Mouse (Mus musculus) MEL (cell line): ENCODE data around the gene Zbtb18. TPM values are rescaled to one million over a fixed set of nuclear protein-coding genes. Genes with fewer than 3 reads are reported as not detected.

Source experiments
- DNase-seq: peaks from one replicate; pipeline ENCODE4 v3.0.0; 2011; ENCODE audit warnings: low read depth, low spot score
- H3K27ac ChIP-seq: 2 replicates; pipeline ENCODE4 v1.5.1; 2012; ENCODE audit warnings: low read depth, mild to moderate bottlenecking, control low read depth, low read length, moderate library complexity; ENCODE audit not compliant: control insufficient read depth
- H3K27me3 ChIP-seq, 2 experiments: fragments of 150-350 bp in 1 of 2; sonication (generic) in 1 of 2; 2 replicates each; pipeline ENCODE4 v1.6.1; 2012; ENCODE audit warnings: low read length in 2 of 2, mild to moderate bottlenecking in 2 of 2, improper control_type of control experiment in 1 of 2, moderate library complexity in 1 of 2; ENCODE audit not compliant: insufficient read depth in 2 of 2, control insufficient read depth in 1 of 2
- H3K36me3 ChIP-seq, 2 experiments: 2 replicates each; pipeline ENCODE4 v1.6.1; 2012 to 2014; ENCODE audit warnings: low read length in 2 of 2, improper control_type of control experiment in 1 of 2, inconsistent platforms in 1 of 2, mild to moderate bottlenecking in 1 of 2; ENCODE audit not compliant: insufficient read depth in 2 of 2, control insufficient read depth in 1 of 2
- H3K4me1 ChIP-seq, 2 experiments: fragments of 150-350 bp in 1 of 2; sonication (generic) in 1 of 2; 2 replicates each; pipeline ENCODE4 v1.6.1; 2012; ENCODE audit warnings: low read length in 2 of 2, improper control_type of control experiment in 1 of 2, mild to moderate bottlenecking in 1 of 2; ENCODE audit not compliant: insufficient read depth in 2 of 2, control insufficient read depth in 1 of 2
- H3K4me3 ChIP-seq, 2 experiments: fragments of 150-350 bp in 1 of 2; sonication (generic) in 1 of 2; 2 replicates each; pipeline ENCODE4 v1.5.1; 2012; ENCODE audit warnings: low read depth in 2 of 2, low read length in 2 of 2, mild to moderate bottlenecking in 2 of 2, moderate library complexity in 2 of 2, control low read depth in 1 of 2, improper control_type of control experiment in 1 of 2; ENCODE audit not compliant: control insufficient read depth in 1 of 2, insufficient read depth in 1 of 2
- H3K79me2 ChIP-seq: 2 replicates; pipeline ENCODE4 v1.6.1; 2012; ENCODE audit warnings: mild to moderate bottlenecking, low read length, moderate library complexity; ENCODE audit not compliant: control insufficient read depth, poor library complexity, insufficient read depth
- H3K9ac ChIP-seq: 2 replicates; pipeline ENCODE4 v1.6.1; 2012; ENCODE audit warnings: low read depth, mild to moderate bottlenecking, control low read depth, low read length, moderate library complexity; ENCODE audit not compliant: control insufficient read depth, poor library complexity, severe bottlenecking
- H3K9me3 ChIP-seq: fragments of 150-350 bp; sonication (generic); replicated peaks from 2 replicates; pipeline ENCODE4 v1.6.1; 2012; ENCODE audit warnings: mild to moderate bottlenecking, low read length, improper control_type of control experiment, moderate library complexity; ENCODE audit not compliant: insufficient read depth
- BHLHE40 ChIP-seq: IDR thresholded peaks from 2 replicates; pipeline ENCODE4 v1.6.1; 2012; ENCODE audit warnings: low read depth, mild to moderate bottlenecking, inconsistent platforms, low read length, improper control_type of control experiment, borderline replicate concordance
- ELF1 ChIP-seq: IDR thresholded peaks from 2 replicates; pipeline ENCODE4 v1.6.1; 2014; ENCODE audit warnings: low read depth, mild to moderate bottlenecking, inconsistent platforms, low read length, improper control_type of control experiment, moderate library complexity
- MAZ ChIP-seq: IDR thresholded peaks from 2 replicates; pipeline ENCODE4 v1.6.1; 2012; ENCODE audit warnings: low read depth, mild to moderate bottlenecking, inconsistent platforms, low read length, improper control_type of control experiment
- POLR2A ChIP-seq, 2 experiments: IDR thresholded peaks; 2 replicates each; pipeline ENCODE4 v1.6.1; 2011 to 2012; ENCODE audit warnings: low read length in 2 of 2, mild to moderate bottlenecking in 2 of 2, control low read depth in 1 of 2, improper control_type of control experiment in 1 of 2, low read depth in 1 of 2, moderate library complexity in 1 of 2; ENCODE audit not compliant: control insufficient read depth in 1 of 2, insufficient read depth in 1 of 2, poor library complexity in 1 of 2
- ZMIZ1 ChIP-seq: IDR thresholded peaks from 2 replicates; pipeline ENCODE4 v1.6.1; 2012; ENCODE audit warnings: low read depth, mild to moderate bottlenecking, inconsistent platforms, low read length, improper control_type of control experiment, moderate library complexity
- polyA plus RNA-seq, 2 experiments: library from polyadenylated mRNA; stranded (reverse) in 1 of 2; unstranded in 1 of 2; fragments of >175 nt in 1 of 2; fragments of >200 nt in 1 of 2; gene quantifications; 2 replicates each; pipeline versions ENCODE4 v1.2.1 to v1.2.4; 2012; ENCODE audit warnings: low replicate concordance in 2 of 2, low read depth in 1 of 2; ENCODE audit not compliant: insufficient read length in 2 of 2, insufficient read depth in 1 of 2, missing spikeins in 1 of 2
- total RNA-seq: library from RNA; depleted of rRNA; stranded (reverse); fragments of 300-350 nt; gene quantifications from 2 replicates; pipeline ENCODE4 v1.2.3, GENCODE M21; 2012; rRNA removed

Gene Zbtb18
- total and polyA plus RNA-seq, 3 experiments, result 15.6 to 23.8 TPM; not detected in 1

DNA sequence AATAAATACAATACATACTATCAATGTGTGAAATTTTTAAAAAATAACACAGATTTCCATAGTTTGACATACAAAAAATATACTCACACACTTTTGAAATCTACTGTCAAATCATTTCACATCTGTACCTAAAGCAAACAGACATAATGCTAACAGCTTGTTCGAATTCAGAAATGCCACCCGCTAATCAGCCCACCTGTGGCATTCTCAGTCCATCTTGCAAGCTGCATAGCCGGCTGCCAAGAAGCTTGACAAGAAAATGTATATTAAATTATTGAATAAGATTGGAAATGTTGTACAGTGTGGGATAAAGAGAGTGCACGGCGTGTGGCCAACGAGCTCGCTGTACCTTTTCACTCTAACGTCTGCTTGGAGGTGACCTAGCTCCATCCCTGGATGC, 52.2 kb downstream of the Zbtb18 start:
- H3K27ac ChIP-seq, result no peak overlapping the region
- H3K9me3 ChIP-seq, result no peaks in the 10 kb centered on the region
- no peaks in the 10 kb centered on the region for H3K79me2 ChIP-seq
- no peak overlapping the region for H3K9ac ChIP-seq
- peaks cover 0 to 7% of the 10 kb centered on the region in 2 experiments; a peak in 1 of 4 replicates for H3K4me1 ChIP-seq
- H3K4me3 ChIP-seq, result no peak overlapping the region
- no peaks in the 10 kb centered on the region for H3K36me3 ChIP-seq
- TF ChIP-seq BHLHE40 (no peak), MAZ (no peak), ELF1 (no peak), POLR2A (IDR thresholded peaks at IDR 0.05; ENCODE audit: control insufficient read depth in 1 of 2, insufficient read depth in 1 of 2, low read depth in 1 of 2, low read length in 2 of 2, poor library complexity in 1 of 2) (no peak), ZMIZ1 (no peak)
- H3K27me3 ChIP-seq, result peaks cover 0 to 2% of the 10 kb centered on the region in 2 experiments; a peak in 2 of 4 replicates
- no peak for DNase-seq

DNA sequence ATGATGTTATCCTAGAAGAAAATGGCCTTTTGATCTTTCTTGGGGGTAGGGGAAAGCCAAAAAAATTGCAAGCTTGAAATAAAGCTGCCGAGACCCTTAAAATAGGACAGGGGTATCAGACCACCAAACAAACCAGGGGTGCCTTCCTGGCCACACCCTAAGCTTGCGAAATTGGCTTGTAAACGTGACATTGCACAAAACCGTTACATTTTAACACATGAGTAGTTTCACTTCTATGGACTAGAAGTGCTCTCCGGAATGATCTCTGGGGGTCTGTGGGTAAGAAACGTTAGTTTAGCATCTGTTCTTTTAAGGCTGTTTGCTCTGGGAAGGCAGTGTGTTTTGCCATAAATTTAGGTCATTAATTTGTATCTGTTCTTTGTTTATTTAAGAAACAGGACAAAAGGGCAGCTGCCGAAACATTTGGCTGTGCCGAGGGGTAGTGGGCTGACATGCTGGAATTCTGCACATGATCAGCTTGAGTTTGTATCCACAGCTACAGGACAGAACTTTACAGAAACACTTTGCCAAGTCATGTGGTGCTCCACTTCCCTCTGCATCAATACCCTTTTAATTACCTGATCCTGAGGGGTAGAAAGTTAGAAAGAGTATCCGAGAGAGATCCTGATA, 52.9 kb downstream of the Zbtb18 start:
- Histone ChIP-seq H3K36me3 (no peaks in the 10 kb centered on the region), H3K9ac (no peak overlapping the region), H3K27me3 (peaks cover 0 to 2% of the 10 kb centered on the region in 2 experiments; a peak in 2 of 4 replicates), H3K4me1 (peaks cover 0 to 4% of the 10 kb centered on the region in 2 experiments; a peak in 1 of 4 replicates), H3K27ac (no peak overlapping the region), H3K4me3 (no peak overlapping the region), H3K9me3 (no peaks in the 10 kb centered on the region), H3K79me2 (no peaks in the 10 kb centered on the region)
- no peak for TF ChIP-seq POLR2A (IDR thresholded peaks at IDR 0.05; ENCODE audit: control insufficient read depth in 1 of 2, insufficient read depth in 1 of 2, low read depth in 1 of 2, low read length in 2 of 2, poor library complexity in 1 of 2)
- DNase-seq, result no peak

Other genes starting within 250 kb of the Zbtb18 start
- 3.2 and 3.5 TPM in 2 replicates for gene Akt3, start 184.1 kb upstream of the Zbtb18 start, total RNA-seq
- 1 to 10 TPM in 1 of 2 experiments, not detected in 1; 6.2 TPM for gene Akt3, start 184.1 kb upstream of the Zbtb18 start, polyA plus RNA-seq